17 mouse cellular contexts compared by ENCODE assay signal in genomic region chr1:134056285-134056684, GRCm38 (mm10). TPM values are rescaled to one million over a fixed set of nuclear protein-coding genes. Genes with fewer than 3 reads are reported as not detected.
"Had no signal": no experiment of that assay in that cellular context is flagged by ENCODE, and none has a peak within 500 bp of the region (broad histone marks: within the 10 kb centered on the region; RNA-seq: fewer than 3 reads in every experiment).

No protein-coding gene starts in this region.

- DNase-seq: kidney, adult 9 months; kidney, postnatal 36 days; layer of hippocampus, adult 9-11 months; layer of hippocampus, postnatal 36 days; lung, adult 2 months; lung, postnatal 10 days; right cerebral cortex, adult 18-20 months; right cerebral cortex, postnatal 25 days; thymus, postnatal 4 days had no signal

- H3K27ac ChIP-seq: kidney, postnatal 0 days; limb, embryonic 12.5 days; macrophage; midbrain, embryonic 13.5 days had no signal

- H3K27me3 ChIP-seq: midbrain, embryonic 13.5 days had no signal

- H3K4me2 ChIP-seq: limb, embryonic 12.5 days; liver, embryonic 15.5 days; midbrain, embryonic 13.5 days had no signal

- H3K9ac ChIP-seq: limb, embryonic 12.5 days; liver, embryonic 15.5 days; midbrain, embryonic 13.5 days had no signal

- H3K36me3 ChIP-seq: limb, embryonic 12.5 days; liver, embryonic 15.5 days; midbrain, embryonic 13.5 days had no signal

- H3K4me3 ChIP-seq: limb, embryonic 12.5 days; liver, embryonic 15.5 days; megakaryocyte, embryonic 14.5 days; midbrain, embryonic 13.5 days had no signal

- H3K9me3 ChIP-seq: limb, embryonic 12.5 days; liver, embryonic 15.5 days; megakaryocyte, embryonic 14.5 days; midbrain, embryonic 13.5 days had no signal

- ATAC-seq: midbrain, embryonic 13.5 days had no signal

RNA-seq across cellular contexts. Expression of gene Fmod, which starts 19.2 kb away (rescaled TPM):
- polyA plus RNA-seq: macrophage had no signal

RNA-seq across cellular contexts. Expression of gene Chit1, which starts 54.8 kb away (rescaled TPM):
- polyA plus RNA-seq: intestine, embryonic 14.5 days; limb, embryonic 12.5 days; liver, adult 2 months; macrophage had no signal
